Mouse (Mus musculus) induced T-regulatory cell, adult 2 months (primary cell): ENCODE data around the gene Zgrf1.
A peak's percentile ranks its signal among the peaks of the same experiment; 100 is the strongest.

Experiments used
- DNase-seq: peaks from one replicate; pipeline ENCODE4 v3.0.0-alpha.2; 2012; ENCODE audit warnings: low read depth

Zgrf1 gene

DNA sequence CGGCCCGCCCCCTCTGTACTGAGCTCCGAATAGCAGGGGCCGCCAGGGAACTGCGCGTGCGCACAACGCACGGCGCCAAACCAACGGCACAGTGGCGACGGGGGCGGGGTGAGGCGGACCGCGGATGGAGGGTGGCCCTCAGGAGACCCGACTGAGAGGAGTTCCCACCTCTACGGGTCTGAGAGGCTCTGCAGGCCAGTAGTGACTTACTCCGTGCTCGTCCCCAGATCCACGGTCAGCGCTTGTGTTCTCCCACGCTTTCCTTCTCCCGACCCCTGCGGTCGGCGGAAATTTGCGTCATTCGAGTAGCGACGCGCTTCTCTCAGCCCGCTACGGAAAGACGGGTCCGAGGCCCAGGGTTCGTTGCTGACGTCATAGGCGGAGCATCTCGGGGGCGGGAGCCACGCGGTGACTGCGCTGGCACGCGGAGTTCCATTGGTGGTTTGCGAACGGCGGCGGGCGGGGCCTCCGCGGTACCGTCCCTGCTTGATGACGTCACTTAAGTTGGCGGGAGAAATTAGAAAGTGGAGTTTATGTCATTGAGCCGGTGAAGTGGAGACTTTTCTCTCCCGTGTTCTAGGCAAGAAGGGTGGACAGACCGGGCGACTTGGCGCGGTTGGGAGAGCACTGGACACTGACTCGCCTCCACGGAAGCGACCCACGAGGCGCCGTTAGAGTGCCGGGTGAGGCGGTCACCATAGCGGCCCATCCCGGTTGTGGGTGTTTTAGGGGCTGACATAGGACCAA, at the start of gene Zgrf1, which contains the start of gene Larp7:
Gene Zgrf1 (plus strand): TSS at position 517 of the 747 bp plus-strand sequence.
Gene Larp7 (minus strand): TSS at position 377 of the 747 bp plus-strand sequence.
- DNase-seq: peak; percentile 99

- no peak for DNase-seq
These were observed 45.2 kb upstream of the Zgrf1 start for GRCm38 (mm10) chr3:127507878-127508783.

- DNase-seq: no peak
These were observed 41.2 kb upstream of the Zgrf1 start for GRCm38 (mm10) chr3:127511786-127512746.

DNA sequence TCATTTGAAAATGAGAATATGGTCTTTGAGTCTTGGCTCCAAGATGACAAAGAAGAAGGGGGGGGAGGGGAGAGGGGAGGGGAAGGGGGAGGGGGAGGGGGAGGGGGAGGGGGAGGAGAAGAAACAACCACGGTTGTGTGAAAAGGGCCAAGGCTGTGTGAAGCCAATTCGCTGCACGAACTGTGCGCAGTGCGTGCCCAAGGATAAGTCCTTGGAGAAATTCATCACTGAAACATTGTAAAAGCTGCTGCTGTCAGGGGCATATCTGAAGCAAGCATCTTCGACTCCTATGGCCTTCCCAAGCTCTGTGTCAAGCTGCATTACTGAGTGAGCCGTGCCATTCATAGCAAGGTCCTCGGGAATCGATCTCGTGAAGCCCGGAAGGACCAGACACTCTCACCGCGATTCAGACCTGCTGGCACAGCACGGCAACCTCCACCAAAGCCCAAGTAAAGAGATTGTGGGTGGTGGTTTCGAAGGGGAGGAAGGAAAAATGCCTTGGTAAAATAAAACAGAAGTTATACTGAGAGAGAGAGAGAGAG, 40.4 kb upstream of the Zgrf1 start:
- DNase-seq: no peak

GRCm38 (mm10) chr3:127513699-127514098, 39.6 kb upstream of the Zgrf1 start:
- no peak for DNase-seq

GRCm38 (mm10) chr3:127515251-127515650, 38.0 kb upstream of the Zgrf1 start:
- DNase-seq: no peak

DNA sequence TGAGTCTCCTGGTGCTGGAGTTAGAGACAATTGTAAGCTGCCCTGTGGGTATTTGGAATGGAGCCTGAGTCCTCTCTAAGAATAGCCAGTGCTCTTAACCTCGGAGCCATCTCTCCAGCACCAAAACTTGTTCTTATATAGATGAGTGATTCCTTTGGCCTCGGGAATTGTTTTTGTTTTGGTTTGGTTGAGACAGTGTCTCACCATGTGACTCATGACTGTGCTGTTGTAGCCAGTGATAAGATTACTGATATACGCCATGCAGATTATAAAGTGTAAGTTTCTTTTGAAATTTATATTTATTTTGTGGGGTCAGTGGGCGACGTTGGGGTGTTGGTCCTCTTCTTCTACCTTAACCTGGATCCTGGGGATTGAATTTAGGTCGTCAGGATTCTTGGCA, 33.0 kb upstream of the Zgrf1 start:
- no peak for DNase-seq

- DNase-seq: no peak
These were observed 32.1 kb upstream of the Zgrf1 start for GRCm38 (mm10) chr3:127521156-127521555.

DNA sequence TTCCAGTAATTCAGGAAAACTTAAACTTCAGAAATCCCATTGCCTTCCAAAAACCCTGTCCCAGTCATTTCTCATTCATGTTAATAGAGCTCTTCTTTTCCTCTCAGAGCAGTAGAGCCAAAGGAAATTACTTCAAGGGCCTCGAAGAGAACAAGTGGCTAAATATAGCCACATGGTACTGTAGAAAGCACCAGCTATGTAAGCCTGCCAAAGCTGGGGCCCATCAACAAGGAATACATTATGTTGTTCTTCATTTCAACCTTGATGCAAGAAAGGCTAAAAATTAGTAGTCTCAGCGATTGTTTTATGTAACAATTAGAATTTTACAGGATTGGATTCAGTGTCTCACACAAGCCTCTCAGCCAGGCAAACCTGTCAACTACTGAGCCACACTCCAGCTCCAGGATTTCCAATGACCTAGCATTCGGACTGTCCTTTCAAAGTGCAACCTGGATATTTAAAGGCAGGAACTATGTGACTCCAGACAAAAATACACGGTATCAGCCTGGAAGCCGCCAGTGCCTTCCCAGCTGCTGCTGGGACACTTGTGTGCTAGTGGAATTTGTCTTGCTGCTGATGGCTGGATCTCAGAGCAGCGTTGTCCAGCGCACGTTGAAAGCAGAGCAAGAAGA, 28.0 kb upstream of the Zgrf1 start:
- DNase-seq: no peak

GRCm38 (mm10) chr3:127527465-127528034, 25.7 kb upstream of the Zgrf1 start:
- no peak for DNase-seq

DNA sequence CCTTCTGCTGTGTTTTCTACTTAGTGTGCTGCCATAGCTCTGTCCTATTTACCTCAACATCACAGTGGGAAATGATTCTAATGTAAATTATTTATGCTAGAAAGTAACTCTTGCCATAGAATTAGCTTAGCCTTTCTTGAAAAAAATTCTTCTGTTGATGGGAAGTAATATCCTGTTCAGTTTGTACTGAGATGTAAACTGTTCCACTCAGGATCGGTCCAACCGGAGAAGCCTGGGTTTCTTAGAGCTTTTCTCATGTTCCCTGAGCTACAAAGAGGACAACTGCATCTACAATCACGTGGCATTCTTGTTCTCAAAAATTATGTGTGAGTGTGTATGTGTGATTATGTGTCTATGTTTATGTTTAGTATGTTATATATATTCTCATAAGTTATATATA, 24.1 kb upstream of the Zgrf1 start:
- no peak for DNase-seq

GRCm38 (mm10) chr3:127529824-127530223, 23.5 kb upstream of the Zgrf1 start:
- DNase-seq: no peak

GRCm38 (mm10) chr3:127530293-127530692, 23.0 kb upstream of the Zgrf1 start:
- no peak for DNase-seq

DNA sequence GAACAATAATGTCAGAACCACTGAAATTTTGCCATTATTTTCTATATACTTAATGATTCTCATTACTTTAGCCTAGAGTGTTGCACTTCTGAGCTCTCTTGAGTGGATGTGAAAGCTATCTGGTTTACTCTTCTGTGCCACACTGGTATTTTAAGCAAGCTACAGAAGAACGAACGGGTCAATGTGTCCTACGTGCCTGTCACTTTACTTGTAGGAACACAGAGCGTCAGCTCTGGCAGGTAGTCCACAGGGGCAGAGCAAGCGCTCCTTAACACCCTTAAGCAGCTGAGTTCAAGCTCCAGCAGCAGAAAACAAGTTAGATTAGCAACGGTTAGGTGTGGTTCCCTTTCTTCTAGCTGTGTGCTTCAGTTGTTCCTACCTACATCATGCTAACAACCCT, 14.1 kb upstream of the Zgrf1 start:
- no peak for DNase-seq

DNA sequence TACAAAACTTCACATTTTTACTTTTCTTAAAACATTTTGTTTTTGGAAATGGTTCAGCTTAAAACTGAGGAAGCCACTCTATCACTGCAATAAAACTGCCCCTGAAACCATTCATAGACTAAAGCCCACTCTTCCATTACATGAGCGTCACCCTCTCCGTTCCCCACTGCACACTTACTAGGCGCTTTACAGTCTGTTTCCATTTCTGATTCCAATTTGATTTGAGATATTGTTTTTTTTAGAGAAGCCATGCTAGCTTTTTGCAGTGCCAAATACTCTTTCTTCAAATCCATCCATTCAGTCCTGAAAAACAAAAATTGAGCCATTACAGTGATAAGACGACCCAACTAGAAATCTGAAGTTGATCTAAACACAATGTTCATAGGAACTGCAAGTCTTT, 9.3 kb upstream of the Zgrf1 start:
- no peak for DNase-seq

- no peak for DNase-seq
These were observed 8.6 kb upstream of the Zgrf1 start for GRCm38 (mm10) chr3:127544610-127545121.

DNA sequence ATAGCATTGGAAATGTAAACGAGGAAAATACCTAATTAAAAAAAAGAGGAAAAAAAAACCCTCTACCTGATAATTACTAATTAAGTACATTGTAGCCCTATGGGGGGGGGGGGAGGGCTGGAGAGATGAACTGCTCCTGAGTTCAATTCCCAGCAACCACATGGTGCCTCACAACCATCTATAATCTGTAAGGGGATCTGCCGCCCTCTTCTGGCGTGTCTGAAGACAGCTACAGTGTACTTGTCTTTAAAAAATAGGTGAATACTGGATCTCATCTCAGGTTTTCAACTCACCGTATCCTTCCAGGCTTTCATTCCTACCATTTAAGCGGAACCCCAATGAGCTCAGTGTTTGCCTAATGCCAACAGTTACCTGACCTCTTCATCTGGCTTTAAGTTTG, 5.4 kb upstream of the Zgrf1 start:
- DNase-seq: peak; percentile 55

GRCm38 (mm10) chr3:127552434-127552972, 786 bp upstream of the Zgrf1 start:
- no peak for DNase-seq

- DNase-seq: no peak
These were observed 393 bp downstream of the Zgrf1 start for GRCm38 (mm10) chr3:127553720-127554043.

GRCm38 (mm10) chr3:127554723-127555122, 1.4 kb downstream of the Zgrf1 start:
- peak; percentile 18 for DNase-seq
